In genomic region chr19:18619060-18619459, GRCm38 (mm10) we compare ENCODE assay signal across 14 mouse cellular contexts. TPM values are rescaled to one million over a fixed set of nuclear protein-coding genes. Genes with fewer than 3 reads are reported as not detected.
A peak's percentile ranks its signal among the peaks of the same experiment; 100 is the strongest.
DNase-seq lines count a peak whose midpoint lies in the region; ATAC-seq and TF ChIP-seq lines count a peak whose summit lies in the region.
"Had no signal": no experiment of that assay in that cellular context is flagged by ENCODE, and none has a peak within 500 bp of the region (broad histone marks: within the 10 kb centered on the region; RNA-seq: fewer than 3 reads in every experiment).

No protein-coding gene starts in this region.

- no peak overlapping the region for H3K4me2 ChIP-seq in kidney, postnatal 0 days (ENCODE audit: low read length)
- H3K4me2 ChIP-seq: lung, embryonic 14.5 days had no signal

- no peaks in the 10 kb centered on the region for H3K27me3 ChIP-seq in kidney, postnatal 0 days (ENCODE audit: insufficient read depth, low read length)
- no peaks in the 10 kb centered on the region for H3K27me3 ChIP-seq in forebrain, embryonic 10.5 days (ENCODE audit: poor library complexity, severe bottlenecking)

- no peak overlapping the region for H3K4me3 ChIP-seq in kidney, postnatal 0 days (replicated peaks; ENCODE audit: low read depth, low read length)
- no peak overlapping the region for H3K4me3 ChIP-seq in forebrain, embryonic 10.5 days
- H3K4me3 ChIP-seq: erythroblast, embryonic 14.5 days had no signal

- no peak for DNase-seq in kidney, postnatal 0 days (ENCODE audit: low spot score)
- no peak for DNase-seq in kidney, adult 9 months
- peak; percentile 67 to 73 for DNase-seq in CD8-positive naive resting alpha-beta T cell, adult 2 months (ENCODE audit: low read depth in 2 of 2, low spot score in 2 of 2)
- DNase-seq in thymus, postnatal 14 days: peak; percentile 54
- DNase-seq in adrenal gland, postnatal 14 days: no peak
- DNase-seq in urinary bladder, adult 2 months (ENCODE audit: low spot score): no peak
- no peak for DNase-seq in forebrain, embryonic 10.5 days (ENCODE audit: extremely low spot score, low spot score)
- DNase-seq: adrenal gland, postnatal 25 days; heart, postnatal 10 days; kidney, postnatal 10 days; lung, embryonic 14.5 days had no signal

- H3K27ac ChIP-seq in kidney, postnatal 0 days: peak overlapping the region; percentile 11; the same call in 1 of the 2 replicates
- no peak overlapping the region for H3K27ac ChIP-seq in forebrain, embryonic 10.5 days
- H3K27ac ChIP-seq: hindbrain, postnatal 0 days had no signal

- 0 out of 2 replicates have a peak, but pooled peaks cover 3% of the 10 kb centered on the region for H3K4me1 ChIP-seq in kidney, postnatal 0 days (replicated peaks; ENCODE audit: insufficient read depth, low read length)
- H3K4me1 ChIP-seq in forebrain, embryonic 10.5 days: peaks cover 6% of the 10 kb centered on the region

- TF ChIP-seq CTCF in kidney, postnatal 0 days (IDR thresholded peaks at IDR 0.05; ENCODE audit: low read depth): no peak

- H3K36me3 ChIP-seq in kidney, postnatal 0 days (ENCODE audit: insufficient read depth, low read length): no peaks in the 10 kb centered on the region
- H3K36me3 ChIP-seq in forebrain, embryonic 10.5 days (replicated peaks): no peaks in the 10 kb centered on the region

- no peaks in the 10 kb centered on the region for H3K9me3 ChIP-seq in kidney, postnatal 0 days (replicated peaks; ENCODE audit: low read length)
- H3K9me3 ChIP-seq in forebrain, embryonic 10.5 days: no peaks in the 10 kb centered on the region

- 58% methylated on average over 5 of the region's 5 CpGs for WGBS in kidney, postnatal 0 days
- WGBS in forebrain, embryonic 10.5 days: 86% methylated on average over 5 of the region's 5 CpGs

- ATAC-seq in kidney, postnatal 0 days (replicated peaks; ENCODE audit: low FRiP score, low read depth): no peak
- ATAC-seq in inflammation-experienced regulatory T-cells, adult 6 months: peak; percentile 86
- ATAC-seq: hindbrain, postnatal 0 days had no signal

- H3K9ac ChIP-seq in kidney, postnatal 0 days (ENCODE audit: low read depth, low read length): no peak overlapping the region
- H3K9ac ChIP-seq: lung, embryonic 14.5 days had no signal

RNA-seq across cellular contexts. Expression of gene Ostf1, which starts 12.6 kb away (rescaled TPM):
- polyA plus RNA-seq in kidney, postnatal 0 days (2015; fragmentation: Nextera tagmentation; extraction: Ambion mirVana): 190 and 191 TPM in 2 replicates
- 100 to 1,000 TPM in 1 of 3 experiments, 10 to 100 TPM in 2; 87.5 to 260 (median 96.7) TPM for polyA plus RNA-seq in inflammation-experienced regulatory T-cells, adult 6 months (2017; shearing (Covaris generic))
- total RNA-seq in adrenal gland, postnatal 14 days (2021): 100 and 106 TPM in 2 replicates
- 85.0 and 103 TPM in 2 replicates for polyA plus RNA-seq in urinary bladder, adult 2 months (2012; rRNA removed)
- 36.7 and 39.7 TPM in 2 replicates for polyA plus RNA-seq in forebrain, embryonic 10.5 days (2016; fragmentation: Nextera tagmentation; extraction: Ambion mirVana)

RNA-seq across cellular contexts. Expression of gene Nmrk1, which starts 12.7 kb away (rescaled TPM):
- polyA plus RNA-seq in kidney, postnatal 0 days (2015; fragmentation: Nextera tagmentation; extraction: Ambion mirVana): 20.6 and 24.7 TPM in 2 replicates
- 10 to 100 TPM in 1 of 3 experiments, 1 to 10 TPM in 2; 6.7 to 16.1 (median 8.9) TPM for polyA plus RNA-seq in inflammation-experienced regulatory T-cells, adult 6 months (2017; shearing (Covaris generic))
- 8.8 and 13.6 TPM in 2 replicates for total RNA-seq in adrenal gland, postnatal 14 days (2021)
- 12.6 and 14.7 TPM in 2 replicates for polyA plus RNA-seq in urinary bladder, adult 2 months (2012; rRNA removed)
- 6.2 and 6.4 TPM in 2 replicates for polyA plus RNA-seq in forebrain, embryonic 10.5 days (2016; fragmentation: Nextera tagmentation; extraction: Ambion mirVana)
- polyA plus RNA-seq: erythroblast, embryonic 14.5 days had no signal

RNA-seq across cellular contexts. Expression of gene Carnmt1, which starts 51.5 kb away (rescaled TPM):
- 32.2 and 35.9 TPM in 2 replicates for polyA plus RNA-seq in kidney, postnatal 0 days (2015; fragmentation: Nextera tagmentation; extraction: Ambion mirVana)
- 1 to 10 TPM; 3.2 to 5.2 (median 3.8) TPM for polyA plus RNA-seq in inflammation-experienced regulatory T-cells, adult 6 months (2017; shearing (Covaris generic))
- 23.5 and 27.8 TPM in 2 replicates for total RNA-seq in adrenal gland, postnatal 14 days (2021)
- polyA plus RNA-seq in urinary bladder, adult 2 months (2012; rRNA removed): 9.8 and 10.1 TPM in 2 replicates
- 25.6 and 28.0 TPM in 2 replicates for polyA plus RNA-seq in forebrain, embryonic 10.5 days (2016; fragmentation: Nextera tagmentation; extraction: Ambion mirVana)

Comparison
In these comparisons a context has a peak if more than half of its experiments do, and no peak if none do; other contexts are left out.
1. DNase-seq: peak in CD8-positive naive resting alpha-beta T cell, adult 2 months (2 of 2) and thymus, postnatal 14 days (single experiment); none in kidney, postnatal 0 days (single experiment), kidney, adult 9 months (single experiment), adrenal gland, postnatal 14 days (single experiment), urinary bladder, adult 2 months (single experiment) and forebrain, embryonic 10.5 days (single experiment).